Mouse (Mus musculus) CH12.LX (cell line): ENCODE measurements around the gene Rap2c.

Source experiments
- CTCF ChIP-seq, 2 experiments: IDR thresholded peaks in 1 of 2; conservative IDR thresholded peaks in 1 of 2; 2 replicates each; pipeline ENCODE4 v1.5.1; 2011 to 2012; ENCODE audit warnings: low read depth in 2 of 2, low read length in 2 of 2, improper control_type of control experiment in 1 of 2, inconsistent platforms in 1 of 2, mild to moderate bottlenecking in 1 of 2, moderate library complexity in 1 of 2
- HCFC1 ChIP-seq: IDR thresholded peaks from 2 replicates; pipeline ENCODE4 v1.6.1; 2012; ENCODE audit warnings: low read depth, mild to moderate bottlenecking, inconsistent platforms, low read length, improper control_type of control experiment
- POLR2A ChIP-seq: IDR thresholded peaks from 2 replicates; pipeline ENCODE4 v1.6.1; 2011; ENCODE audit warnings: low read depth, mild to moderate bottlenecking, improper control_type of control experiment, low read length

DNA sequence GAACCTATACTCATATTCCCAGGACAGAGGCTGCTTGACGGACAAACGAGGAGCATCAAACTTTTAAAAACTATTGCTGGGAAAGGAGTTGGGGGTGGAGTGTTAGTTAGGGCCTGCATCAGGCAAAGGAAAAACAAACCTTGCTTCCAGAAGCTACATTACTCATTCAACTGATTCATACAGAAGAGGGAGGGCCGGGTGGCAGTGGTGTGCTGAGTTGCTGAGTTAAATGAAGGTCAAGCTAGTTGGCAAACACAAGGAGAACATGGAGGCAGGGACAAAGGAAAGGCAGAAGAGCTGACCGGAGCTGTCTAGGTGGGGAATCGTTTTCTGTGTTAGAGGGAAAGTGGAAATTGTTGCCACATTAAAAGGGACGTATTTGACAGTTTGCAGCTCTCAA lies 17.0 kb downstream of the Rap2c start:
- no peak for TF ChIP-seq CTCF (conservative IDR thresholded peaks at IDR 0.05 in 1 of 2, IDR thresholded peaks at IDR 0.05 in 1 of 2; ENCODE audit: low read depth in 2 of 2, low read length in 2 of 2)
- no peak for TF ChIP-seq HCFC1
- no peak for TF ChIP-seq POLR2A
